Mouse (Mus musculus): Measurements from ENCODE around the gene Gm49450.
"Not testable (repeated sequence)": the region's sequence is repeated elsewhere in the genome, so short reads cannot be mapped to it uniquely, and the experiment has no call there.

DNA sequence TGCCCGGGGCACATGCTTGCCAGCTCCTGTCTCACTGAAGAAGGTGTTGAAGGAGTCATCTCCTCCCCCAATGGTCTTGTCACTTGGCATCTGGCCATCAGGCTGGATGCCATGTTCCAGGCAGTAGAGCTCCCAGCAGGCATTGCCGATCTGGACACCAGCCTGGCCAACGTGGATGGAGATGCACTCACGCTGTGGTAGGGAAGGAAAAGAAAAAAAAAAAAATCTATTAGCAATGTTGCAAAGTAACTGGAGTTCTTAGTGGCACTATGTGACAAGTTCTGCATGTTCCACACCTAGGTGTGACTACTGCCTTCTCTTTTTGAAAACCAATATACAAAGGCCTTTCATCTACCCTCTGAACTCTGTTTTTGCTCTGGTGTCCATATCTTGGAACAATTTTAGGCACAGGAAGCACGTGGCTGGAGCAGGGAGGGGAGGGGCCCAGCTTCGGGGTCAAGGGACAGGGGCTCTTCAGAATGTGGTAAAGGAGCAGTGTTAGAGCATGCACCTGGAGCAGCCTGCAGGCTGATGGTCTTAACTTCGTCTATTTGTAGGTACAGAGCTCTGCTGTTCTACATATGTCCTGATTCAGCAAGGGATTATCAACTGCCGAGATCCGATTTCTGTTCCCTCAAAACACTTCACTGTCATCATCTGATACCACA lies 20.2 kb downstream of the Gm49450 start:
- not testable (repeated sequence) for TF ChIP-seq POLR2A (IDR thresholded peaks at IDR 0.05; ENCODE audit: control insufficient read depth, extremely low read depth, insufficient read depth, low read length, poor library complexity); CTCF (IDR thresholded peaks at IDR 0.05; ENCODE audit: borderline replicate concordance, control insufficient read depth, extremely low read depth, insufficient read depth, low read length, poor library complexity)
